Mouse (Mus musculus): Measurements from ENCODE around the gene Cbr1. TPM values are rescaled to one million over a fixed set of nuclear protein-coding genes. Genes with fewer than 3 reads are reported as not detected.
"Not testable (repeated sequence)": the region's sequence is repeated elsewhere in the genome, so short reads cannot be mapped to it uniquely, and the experiment has no call there.

The Cbr1 gene
- polyA plus RNA-seq, 1 experiment, result 30.3 TPM

GRCm38 (mm10) chr16:93607669-93608101, 2.0 kb downstream of the Cbr1 start:
- Histone ChIP-seq H3K4me3 (ENCODE audit: extremely low read depth, insufficient read depth, insufficient read length) (peak overlapping the region; percentile 75), H3K4me1 (ENCODE audit: control insufficient read depth, insufficient read depth, insufficient read length) (peaks cover 4% of the 10 kb centered on the region; the same call in 1 of the 2 replicates), H3K36me3 (ENCODE audit: control insufficient read depth, insufficient read depth, low read length) (peaks cover 3% of the 10 kb centered on the region), H3K27ac (ENCODE audit: insufficient read depth, low read length) (peak overlapping the region; percentile 21; the same call in 1 of the 2 replicates), H3K27me3 (ENCODE audit: control insufficient read depth, insufficient read depth, low read length) (no peaks in the 10 kb centered on the region)
- no peak for TF ChIP-seq CTCF (IDR thresholded peaks at IDR 0.05; ENCODE audit: extremely low read depth, insufficient read depth, insufficient read length, insufficient replicate concordance)
- TF ChIP-seq POLR2A (IDR thresholded peaks at IDR 0.05; ENCODE audit: low read depth, low read length), result peak; percentile 52; the same call in 1 of the 2 replicates
- DNase-seq (ENCODE audit: low read depth in 1 of 2, low spot score in 2 of 2), result peak; percentile 77 to 82
- under 1% methylated on average over 32 of the region's 32 CpGs for WGBS

- peaks cover 4% of the 10 kb centered on the region; the same call in 1 of the 2 replicates for H3K4me1 ChIP-seq (ENCODE audit: control insufficient read depth, insufficient read depth, insufficient read length)
- WGBS, result 68% methylated on average over 8 of the region's 8 CpGs
- peaks cover 3% of the 10 kb centered on the region for H3K36me3 ChIP-seq (ENCODE audit: control insufficient read depth, insufficient read depth, low read length)
- TF ChIP-seq CTCF (IDR thresholded peaks at IDR 0.05; ENCODE audit: extremely low read depth, insufficient read depth, insufficient read length, insufficient replicate concordance), result no peak
- TF ChIP-seq POLR2A (IDR thresholded peaks at IDR 0.05; ENCODE audit: low read depth, low read length), result no peak
- H3K27me3 ChIP-seq (ENCODE audit: control insufficient read depth, insufficient read depth, low read length), result no peaks in the 10 kb centered on the region
- DNase-seq (ENCODE audit: low read depth in 1 of 2, low spot score in 2 of 2), result no peak
- H3K4me3 ChIP-seq (ENCODE audit: extremely low read depth, insufficient read depth, insufficient read length), result no peak overlapping the region
- no peak overlapping the region for H3K27ac ChIP-seq (ENCODE audit: insufficient read depth, low read length)
Measured at GRCm38 (mm10) chr16:93608731-93609130, 3.1 kb downstream of the Cbr1 start.

GRCm38 (mm10) chr16:93609796-93610195, 4.1 kb downstream of the Cbr1 start:
- Histone ChIP-seq H3K27ac (ENCODE audit: insufficient read depth, low read length) (no peak overlapping the region), H3K36me3 (ENCODE audit: control insufficient read depth, insufficient read depth, low read length) (peaks cover 3% of the 10 kb centered on the region), H3K4me1 (ENCODE audit: control insufficient read depth, insufficient read depth, insufficient read length) (no peaks in the 10 kb centered on the region), H3K4me3 (ENCODE audit: extremely low read depth, insufficient read depth, insufficient read length) (no peak overlapping the region), H3K27me3 (ENCODE audit: control insufficient read depth, insufficient read depth, low read length) (no peaks in the 10 kb centered on the region)
- TF ChIP-seq CTCF (IDR thresholded peaks at IDR 0.05; ENCODE audit: extremely low read depth, insufficient read depth, insufficient read length, insufficient replicate concordance) (no peak), POLR2A (IDR thresholded peaks at IDR 0.05; ENCODE audit: low read depth, low read length) (no peak)
- no peak for DNase-seq (ENCODE audit: low read depth in 1 of 2, low spot score in 2 of 2)
- WGBS, result 92% methylated on average over 4 of the region's 4 CpGs

- H3K4me3 ChIP-seq (ENCODE audit: extremely low read depth, insufficient read depth, insufficient read length), result no peak overlapping the region
- 92% methylated on average over 4 of the region's 4 CpGs for WGBS
- H3K36me3 ChIP-seq (ENCODE audit: control insufficient read depth, insufficient read depth, low read length), result peaks cover 3% of the 10 kb centered on the region
- no peaks in the 10 kb centered on the region for H3K27me3 ChIP-seq (ENCODE audit: control insufficient read depth, insufficient read depth, low read length)
- H3K27ac ChIP-seq (ENCODE audit: insufficient read depth, low read length), result no peak overlapping the region
- TF ChIP-seq POLR2A (IDR thresholded peaks at IDR 0.05; ENCODE audit: low read depth, low read length) (no peak), CTCF (IDR thresholded peaks at IDR 0.05; ENCODE audit: extremely low read depth, insufficient read depth, insufficient read length, insufficient replicate concordance) (no peak)
- no peaks in the 10 kb centered on the region for H3K4me1 ChIP-seq (ENCODE audit: control insufficient read depth, insufficient read depth, insufficient read length)
- DNase-seq (ENCODE audit: low read depth in 1 of 2, low spot score in 2 of 2), result no peak
Measured at GRCm38 (mm10) chr16:93610961-93611360, 5.3 kb downstream of the Cbr1 start.

- DNase-seq (ENCODE audit: low read depth in 1 of 2, low spot score in 2 of 2), result peak in 1 of 2 experiments; percentile 74
- Histone ChIP-seq H3K27ac (ENCODE audit: insufficient read depth, low read length) (no peak overlapping the region), H3K4me1 (ENCODE audit: control insufficient read depth, insufficient read depth, insufficient read length) (no peaks in the 10 kb centered on the region), H3K27me3 (ENCODE audit: control insufficient read depth, insufficient read depth, low read length) (no peaks in the 10 kb centered on the region), H3K36me3 (ENCODE audit: control insufficient read depth, insufficient read depth, low read length) (peaks cover 1% of the 10 kb centered on the region; the same call in 1 of the 2 replicates), H3K4me3 (ENCODE audit: extremely low read depth, insufficient read depth, insufficient read length) (no peak overlapping the region)
- 37% methylated on average over 5 of the region's 5 CpGs for WGBS
- no peak for TF ChIP-seq POLR2A (IDR thresholded peaks at IDR 0.05; ENCODE audit: low read depth, low read length)
- TF ChIP-seq CTCF (IDR thresholded peaks at IDR 0.05; ENCODE audit: extremely low read depth, insufficient read depth, insufficient read length, insufficient replicate concordance), result peak; percentile 74; the same call in 1 of the 2 replicates
Measured at GRCm38 (mm10) chr16:93615118-93615870, 9.6 kb downstream of the Cbr1 start.

- not testable (repeated sequence) for H3K4me3 ChIP-seq (ENCODE audit: extremely low read depth, insufficient read depth, insufficient read length); H3K36me3 ChIP-seq (ENCODE audit: control insufficient read depth, insufficient read depth, low read length); DNase-seq (ENCODE audit: low read depth in 1 of 2, low spot score in 2 of 2); H3K27ac ChIP-seq (ENCODE audit: insufficient read depth, low read length); H3K4me1 ChIP-seq (ENCODE audit: control insufficient read depth, insufficient read depth, insufficient read length); H3K27me3 ChIP-seq (ENCODE audit: control insufficient read depth, insufficient read depth, low read length)
- 85% methylated on average over 4 of the region's 4 CpGs for WGBS
Measured at GRCm38 (mm10) chr16:93623759-93624158, 18.1 kb downstream of the Cbr1 start.

- no peaks in the 10 kb centered on the region for H3K36me3 ChIP-seq (ENCODE audit: control insufficient read depth, insufficient read depth, low read length)
- no peak for DNase-seq (ENCODE audit: low read depth in 1 of 2, low spot score in 2 of 2)
- WGBS, result 88% methylated on average over 4 of the region's 4 CpGs
Measured at GRCm38 (mm10) chr16:93624671-93625070, 19.0 kb downstream of the Cbr1 start.

More at GRCm38 (mm10) chr16:93624671-93625070, 19.0 kb downstream of the Cbr1 start:
- Histone ChIP-seq H3K27ac (ENCODE audit: insufficient read depth, low read length) (no peak overlapping the region), H3K4me3 (ENCODE audit: extremely low read depth, insufficient read depth, insufficient read length) (no peak overlapping the region), H3K4me1 (ENCODE audit: control insufficient read depth, insufficient read depth, insufficient read length) (no peaks in the 10 kb centered on the region), H3K27me3 (ENCODE audit: control insufficient read depth, insufficient read depth, low read length) (no peaks in the 10 kb centered on the region)
- TF ChIP-seq CTCF (IDR thresholded peaks at IDR 0.05; ENCODE audit: extremely low read depth, insufficient read depth, insufficient read length, insufficient replicate concordance), result no peak
- TF ChIP-seq POLR2A (IDR thresholded peaks at IDR 0.05; ENCODE audit: low read depth, low read length), result no peak

Measured in spleen, adult 2 months (tissue).